Mouse (Mus musculus) lung, postnatal 36 days (tissue): ENCODE measurements at regions not wholly inside any gene's neighbourhood (a gene's known extent, or its start where the extent isn't known, plus 50 kb on each side); places are given as distances from the start of the nearest gene placed in this dataset.
"Not testable (repeated sequence)": the region's sequence is repeated elsewhere in the genome, so short reads cannot be mapped to it uniquely, and the experiment has no call there.

Experiments
- DNase-seq: peaks from one replicate; pipeline ENCODE4 v3.0.0; 2022; ENCODE audit warnings: mixed read lengths

- peak; percentile 5 for DNase-seq
Measured at GRCm38 (mm10) chr6:6496789-6497188, 81.7 kb downstream of the Sem1 start.

DNA sequence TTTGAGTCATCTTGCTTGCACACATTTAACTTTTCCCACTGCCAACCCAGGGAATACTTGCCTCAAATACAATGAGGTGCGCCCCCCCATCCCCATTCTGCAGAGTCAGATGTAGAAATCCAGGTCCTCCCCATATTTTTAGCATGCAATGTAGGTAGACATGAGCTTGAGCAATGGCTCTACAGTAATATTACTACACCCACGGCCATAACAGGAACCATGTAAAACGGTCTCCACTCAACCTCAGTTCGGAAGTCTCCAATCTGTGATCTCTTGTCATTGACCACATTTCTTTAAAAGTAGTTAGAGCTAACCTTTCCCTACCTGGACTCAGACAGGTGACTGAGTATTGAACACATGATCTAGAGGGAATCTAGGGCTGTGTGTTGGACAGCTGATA, 82.1 kb downstream of the Sem1 start:
- no peak for DNase-seq

DNA sequence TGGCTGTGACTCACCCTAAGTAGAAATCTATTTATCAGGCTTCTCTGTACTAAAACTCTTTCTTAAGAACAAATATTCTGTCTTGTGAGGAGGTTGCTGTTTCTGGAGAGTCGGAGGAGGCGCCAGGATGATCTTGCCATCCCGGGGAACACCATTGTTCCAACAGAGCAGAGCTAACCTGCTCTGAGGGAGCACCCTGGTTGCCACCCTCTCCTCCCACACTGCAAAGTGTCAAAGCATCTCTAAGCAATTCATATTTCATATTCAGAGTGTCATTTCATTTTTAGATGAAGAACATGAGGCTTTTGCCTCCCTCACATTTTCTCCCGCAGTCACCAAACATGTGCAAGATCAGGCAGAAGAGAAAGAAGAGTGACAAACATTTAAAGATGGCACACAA, 90.3 kb downstream of the Sem1 start:
- DNase-seq: no peak

- DNase-seq: not testable (repeated sequence)
Measured at GRCm38 (mm10) chr6:6481596-6481995, 96.9 kb downstream of the Sem1 start.

DNA sequence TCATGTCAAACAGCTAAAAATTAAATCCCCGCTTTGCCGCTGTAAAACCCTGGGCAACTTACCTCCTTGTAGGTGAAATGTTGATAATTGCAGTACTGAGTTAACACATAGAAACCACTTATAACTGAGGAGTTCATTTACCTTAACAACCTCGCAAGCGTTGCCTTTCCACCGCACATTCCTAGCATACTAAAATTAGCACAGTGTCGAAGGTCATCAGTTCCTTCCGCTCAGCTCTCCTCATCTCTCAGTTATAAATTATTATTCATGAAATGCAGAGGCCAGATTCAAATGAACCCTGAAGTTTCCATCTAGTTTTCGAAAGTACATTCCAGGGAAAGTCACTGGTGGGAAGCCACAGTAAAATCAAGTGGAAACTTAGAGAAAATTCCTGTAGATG, 108.1 kb downstream of the Sem1 start:
- no peak for DNase-seq

GRCm38 (mm10) chr6:6467526-6467925, 110.9 kb downstream of the Sem1 start:
- DNase-seq: no peak

DNA sequence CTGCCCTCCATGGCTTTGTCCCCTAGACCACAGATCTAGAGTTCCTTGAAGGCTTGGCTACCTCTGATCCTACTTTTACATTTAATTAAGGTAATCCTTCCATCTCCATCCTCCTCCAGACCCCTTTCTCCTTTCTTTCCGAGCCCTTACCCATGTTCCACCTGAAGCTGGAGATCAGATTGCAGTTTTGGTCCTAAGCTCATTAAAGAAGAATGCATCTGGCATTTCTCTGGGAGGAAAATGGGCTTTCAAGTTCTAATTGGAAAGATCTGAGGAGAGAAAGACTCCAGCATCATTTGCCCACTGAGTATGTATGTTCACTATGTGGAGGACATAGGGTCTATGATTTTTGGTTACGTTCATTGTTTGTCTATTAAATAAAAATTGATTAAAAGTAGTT, 112.2 kb downstream of the Sem1 start:
- DNase-seq: no peak

DNA sequence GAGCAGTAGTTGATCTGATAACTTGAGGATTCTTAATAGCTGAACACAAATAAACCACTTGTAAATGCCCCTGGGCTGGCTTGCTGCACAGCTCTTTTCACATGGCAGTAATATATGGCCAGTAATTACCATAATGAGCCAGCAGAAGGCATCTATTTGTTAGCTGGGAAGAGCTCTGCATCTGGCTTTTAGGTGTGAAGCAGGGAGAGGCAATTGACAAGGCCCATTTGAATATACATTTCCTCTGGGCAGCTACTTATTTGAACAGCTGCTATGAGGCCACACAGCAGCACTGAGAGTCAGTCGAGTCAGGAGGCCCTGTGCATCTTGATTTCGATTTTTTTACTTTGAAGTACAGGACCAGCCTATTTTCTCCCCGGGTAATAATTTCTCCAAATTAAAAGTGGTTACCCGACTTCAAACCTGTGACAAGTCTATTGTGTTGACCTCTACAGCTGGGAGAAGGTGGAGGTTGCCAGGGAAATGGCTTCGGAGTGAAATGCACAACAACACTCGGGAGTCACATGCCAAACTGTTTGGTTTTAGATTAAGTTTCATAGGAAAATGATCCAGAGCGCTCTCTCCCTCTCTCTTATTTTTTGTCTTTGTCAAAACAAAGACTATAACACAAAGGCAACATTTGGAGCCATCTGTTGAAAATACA, 114.5 kb downstream of the Sem1 start:
- DNase-seq: no peak

DNA sequence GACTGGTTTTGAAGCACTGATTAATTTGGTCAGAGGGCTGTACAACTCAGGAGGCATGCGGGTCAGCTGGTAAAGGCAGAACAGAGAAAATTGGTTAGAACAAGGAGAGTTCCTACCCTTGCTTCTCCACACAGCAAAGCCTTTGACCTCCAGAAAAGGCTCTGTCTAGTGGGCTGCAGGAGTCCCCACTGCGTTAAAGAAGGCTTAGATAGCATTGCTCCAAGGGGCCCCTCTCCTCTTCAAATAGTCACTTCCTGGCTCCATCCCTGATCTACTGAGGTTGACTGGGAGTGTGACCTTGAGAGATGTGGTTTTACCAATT, 118.6 kb downstream of the Sem1 start:
- no peak for DNase-seq

- DNase-seq: no peak
Measured at GRCm38 (mm10) chr6:6459006-6459917, 119.2 kb downstream of the Sem1 start.

GRCm38 (mm10) chr6:6457726-6458125, 120.7 kb downstream of the Sem1 start:
- no peak for DNase-seq

DNA sequence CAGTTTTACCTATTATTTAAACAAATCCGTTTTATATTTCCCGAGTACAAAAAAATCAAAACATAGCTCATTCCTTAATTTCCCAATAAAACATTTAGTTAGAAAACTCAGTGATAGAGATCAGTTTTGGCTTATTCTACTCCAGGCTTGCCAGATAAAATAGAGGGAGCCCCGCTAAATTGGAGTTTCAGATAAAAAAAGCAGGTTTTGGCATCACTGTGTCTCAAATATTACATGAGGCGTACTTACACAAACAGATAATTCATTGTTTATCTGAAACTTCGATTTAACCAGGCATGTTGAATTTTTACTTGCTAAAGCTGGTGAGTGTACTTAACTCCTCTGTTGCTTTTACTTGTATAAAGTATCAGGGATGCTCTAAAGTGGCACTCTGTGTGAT, 121.5 kb downstream of the Sem1 start:
- DNase-seq: no peak

DNA sequence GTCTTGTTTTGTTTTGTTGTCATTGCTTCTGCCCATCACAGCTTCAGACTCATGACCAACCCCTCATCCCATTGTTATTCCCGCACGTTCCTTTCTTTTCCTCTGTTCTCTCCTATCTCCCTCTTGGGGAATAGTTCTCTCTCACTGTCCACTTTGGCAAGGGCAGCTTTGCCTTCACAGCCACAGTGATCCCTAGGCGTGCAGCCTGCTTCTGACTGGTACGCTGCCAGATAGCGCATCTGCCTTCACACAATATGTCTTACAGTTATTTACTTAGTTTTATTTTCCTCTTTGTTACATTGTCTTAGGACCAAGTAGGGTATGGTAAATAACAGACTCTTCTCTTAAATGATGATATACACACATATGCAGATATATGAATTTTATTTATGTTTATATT, 122.9 kb downstream of the Sem1 start:
- DNase-seq: no peak

GRCm38 (mm10) chr6:6454396-6454795, 124.1 kb downstream of the Sem1 start:
- no peak for DNase-seq

DNA sequence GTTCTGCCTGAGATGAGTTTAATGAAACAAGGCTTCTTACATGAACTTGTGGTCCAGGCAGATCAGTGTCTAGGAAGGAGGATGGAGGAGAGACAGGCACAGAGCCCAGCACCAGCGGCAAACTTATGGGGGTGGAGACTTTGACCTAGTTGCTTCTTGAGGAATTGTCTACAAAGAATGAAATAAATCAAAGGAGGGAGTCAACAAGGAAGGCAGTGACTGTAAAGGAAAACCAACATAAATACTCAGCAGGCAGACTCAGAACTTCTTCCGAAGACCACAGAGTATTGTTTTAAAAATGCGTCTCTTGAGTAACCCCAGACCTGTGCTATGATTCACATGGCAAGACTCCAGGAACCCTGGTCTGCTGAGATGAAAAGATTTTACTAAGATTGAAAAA, 143.6 kb downstream of the Sem1 start:
- no peak for DNase-seq

GRCm38 (mm10) chr6:6434261-6434802, 144.1 kb downstream of the Sem1 start:
- no peak for DNase-seq

DNA sequence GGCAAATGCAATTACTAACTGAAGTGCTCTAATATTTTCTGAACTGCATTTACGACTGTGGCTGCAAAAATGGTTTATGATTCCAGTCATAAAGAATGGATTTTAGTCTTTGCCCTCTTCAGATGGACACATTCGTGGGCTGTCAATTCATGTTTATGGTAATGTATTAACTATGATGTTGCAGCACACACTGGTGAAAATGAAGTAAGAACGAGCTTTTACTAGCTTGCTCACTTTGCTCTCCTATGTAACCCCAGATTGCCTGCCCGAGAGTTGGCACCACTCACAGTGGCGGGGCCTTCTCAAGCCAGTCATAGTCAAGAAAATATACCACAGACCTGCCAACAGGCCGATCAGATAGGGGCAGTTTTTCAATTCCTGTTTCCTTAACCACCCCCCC, 145.3 kb downstream of the Sem1 start:
- no peak for DNase-seq

- DNase-seq: no peak
Measured at GRCm38 (mm10) chr6:6414654-6415610, 163.5 kb downstream of the Sem1 start.

DNA sequence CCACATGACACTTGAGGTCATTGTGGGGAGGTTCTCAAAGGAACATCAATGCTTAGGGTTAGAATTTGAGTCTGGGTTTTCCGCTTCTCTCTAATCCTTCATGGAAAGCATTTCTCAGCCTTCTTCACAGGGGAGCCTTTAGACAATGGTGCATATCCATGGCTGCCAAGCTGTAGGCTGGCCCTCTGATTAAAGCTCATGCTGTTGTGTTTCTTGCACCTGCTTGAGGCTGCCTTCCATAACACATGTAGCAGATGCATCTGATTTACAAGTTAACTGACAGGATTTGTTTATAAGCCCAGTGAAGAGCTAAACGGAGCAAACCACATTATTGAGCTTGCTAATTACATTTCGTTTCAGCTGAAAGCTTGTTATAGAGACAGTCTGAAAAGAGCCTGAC, 180.5 kb downstream of the Sem1 start:
- DNase-seq: no peak

DNA sequence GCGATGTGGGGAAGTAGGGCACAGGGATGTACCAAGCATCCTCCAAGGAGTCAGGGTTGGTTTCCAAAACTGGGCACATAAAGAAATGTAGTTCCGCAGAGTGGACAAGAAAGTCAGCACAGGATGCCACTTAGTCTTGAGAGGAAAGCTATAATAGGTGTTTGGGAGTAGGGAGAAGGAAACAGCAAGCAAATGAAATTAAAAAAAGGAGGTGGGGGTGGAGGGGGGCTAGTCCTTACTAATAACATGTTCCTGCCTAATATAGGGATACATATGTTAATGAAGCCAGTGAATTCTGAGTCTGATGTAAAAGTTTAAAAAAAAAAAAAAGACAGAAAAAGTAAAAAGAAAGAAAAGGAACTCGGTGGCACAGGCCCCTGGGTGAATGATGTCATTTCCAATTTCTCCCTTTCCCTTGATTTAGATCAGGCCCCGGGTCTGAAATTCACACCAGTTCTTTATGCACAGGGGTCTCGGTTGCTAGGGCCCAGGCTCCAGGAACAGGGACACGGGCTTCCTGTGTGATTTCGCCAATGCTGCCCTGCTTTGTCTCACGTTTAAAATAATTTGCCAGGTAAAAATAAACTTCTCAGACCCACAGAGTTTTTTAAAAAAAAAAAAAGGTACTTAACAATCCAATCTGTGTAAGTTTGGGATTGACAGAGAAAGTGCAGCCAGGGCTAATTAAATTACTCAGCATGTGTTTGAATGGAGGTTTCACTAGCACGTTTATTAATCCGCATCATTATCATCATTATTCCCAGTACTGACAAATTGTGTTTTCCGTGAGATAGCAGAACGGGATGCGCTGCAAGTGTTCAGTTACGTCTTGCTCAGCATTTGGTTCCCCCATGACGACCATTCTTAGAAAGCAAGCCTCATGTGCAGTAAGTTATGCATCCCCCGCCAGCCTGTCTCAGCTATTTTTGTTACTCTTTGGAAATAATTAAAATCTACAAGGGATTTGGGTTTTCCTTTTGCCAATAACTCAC, 172.8 kb upstream of the Slc25a13 start:
- DNase-seq: no peak

DNA sequence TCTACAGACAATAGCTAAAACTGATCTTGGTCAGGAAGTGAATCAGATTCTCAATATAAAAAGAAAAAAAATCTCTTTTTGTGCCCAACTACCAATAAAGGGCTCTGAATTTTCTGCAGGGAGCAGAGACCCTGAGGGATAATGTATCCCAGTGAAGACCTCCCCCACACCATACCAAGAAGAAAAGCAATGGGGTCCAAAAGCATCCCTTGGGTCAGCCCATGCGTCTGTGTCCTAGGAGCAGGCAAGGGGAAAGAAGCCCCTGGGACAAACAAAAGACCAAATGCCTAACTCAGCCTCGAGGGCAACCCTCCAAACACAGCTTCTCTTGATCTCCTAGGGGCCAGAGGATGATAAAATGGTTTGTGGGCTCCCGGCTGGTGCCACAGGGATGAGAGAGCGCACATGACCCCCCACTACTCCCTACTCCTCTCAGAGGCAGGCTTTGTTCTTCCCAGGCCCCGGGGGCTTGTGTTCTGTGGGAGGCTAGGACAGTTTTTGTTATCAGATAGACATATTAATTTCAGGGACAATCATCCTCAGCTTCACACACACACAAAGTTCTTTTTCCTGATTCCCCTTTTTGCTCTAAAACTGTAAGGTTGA, 172.0 kb upstream of the Slc25a13 start:
- DNase-seq: no peak
